Mouse (Mus musculus) bone marrow macrophage, adult 2 months (primary cell): ENCODE measurements around the gene Gm10135. TPM values are rescaled to one million over a fixed set of nuclear protein-coding genes. Genes with fewer than 3 reads are reported as not detected.

Experiments
- H3K27ac ChIP-seq: 2 replicates; pipeline ENCODE4 v1.5.1; 2012; ENCODE audit warnings: low read depth, low read length; ENCODE audit not compliant: insufficient read depth
- H3K4me1 ChIP-seq: 2 replicates; pipeline ENCODE4 v1.6.1; 2012; ENCODE audit warnings: low read length; ENCODE audit not compliant: control insufficient read depth, insufficient read depth
- H3K4me3 ChIP-seq: 2 replicates; pipeline ENCODE4 v1.5.1; 2012; ENCODE audit warnings: mild to moderate bottlenecking, low read length, moderate library complexity; ENCODE audit not compliant: insufficient read depth
- CTCF ChIP-seq: IDR thresholded peaks from 2 replicates; pipeline ENCODE4 v1.5.1; 2012; ENCODE audit warnings: low read depth, mild to moderate bottlenecking, low read length, moderate library complexity
- POLR2A ChIP-seq: IDR thresholded peaks from 2 replicates; pipeline ENCODE4 v1.6.1; 2012; ENCODE audit warnings: mild to moderate bottlenecking, low read depth, low read length, borderline replicate concordance
- polyA plus RNA-seq: library from polyadenylated mRNA; stranded (reverse); fragments of >200 nt; gene quantifications from 2 replicates; pipeline ENCODE4 v1.2.4, GENCODE M21; 2012; ENCODE audit not compliant: missing spikeins, insufficient read depth, insufficient read length

Gm10135 gene
- polyA plus RNA-seq, 1 experiment, result not detected

GRCm38 (mm10) chr5:72922796-72923195 lies 51.7 kb downstream of the Gm10135 start:
- Histone ChIP-seq H3K4me3 (no peak overlapping the region), H3K27ac (no peak overlapping the region), H3K4me1 (peaks cover 4% of the 10 kb centered on the region)
- TF ChIP-seq CTCF (no peak), POLR2A (no peak)

DNA sequence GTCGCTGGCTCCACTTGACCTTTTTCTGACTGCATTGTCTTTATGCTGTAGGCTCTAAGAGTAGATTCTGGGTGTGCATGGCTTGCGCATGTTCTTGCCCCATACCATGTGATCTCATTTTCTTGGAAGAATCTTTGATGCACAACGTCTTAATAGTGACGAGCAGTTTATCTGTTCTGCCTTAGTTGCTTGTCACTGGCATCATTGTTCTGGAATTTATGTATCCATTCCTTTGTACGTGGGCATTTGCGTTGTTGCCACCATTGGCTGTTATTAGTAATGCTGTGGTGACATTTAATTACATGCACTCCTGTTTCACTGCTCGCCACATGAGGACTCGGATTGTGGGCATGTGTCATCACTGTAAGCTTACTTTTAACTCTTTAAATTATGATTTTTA lies 53.3 kb downstream of the Gm10135 start:
- Histone ChIP-seq H3K4me1 (peaks cover 9% of the 10 kb centered on the region), H3K4me3 (no peak overlapping the region), H3K27ac (no peak overlapping the region)
- TF ChIP-seq CTCF (no peak), POLR2A (no peak)

DNA sequence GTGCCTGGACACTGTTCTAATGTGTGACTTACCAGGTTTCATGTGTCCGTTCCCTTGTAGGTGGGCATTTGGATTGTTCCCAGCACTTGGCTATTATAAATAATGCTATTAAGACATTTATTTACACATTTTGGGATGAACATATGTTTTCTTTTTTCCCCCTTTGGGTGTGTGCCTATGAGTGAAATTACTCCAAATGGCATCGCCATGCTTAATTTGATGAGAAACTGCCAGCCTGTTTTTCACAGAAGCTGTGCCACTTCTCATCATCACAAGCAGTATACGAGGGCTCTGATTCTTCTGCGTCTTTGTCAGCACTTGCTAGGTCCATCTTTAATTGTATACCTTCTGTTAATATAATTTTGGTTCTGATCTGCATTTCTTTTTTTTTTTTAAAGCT lies 54.1 kb downstream of the Gm10135 start:
- H3K27ac ChIP-seq, result no peak overlapping the region
- H3K4me3 ChIP-seq, result no peak overlapping the region
- peaks cover 14% of the 10 kb centered on the region for H3K4me1 ChIP-seq
- TF ChIP-seq POLR2A, result no peak
- no peak for TF ChIP-seq CTCF

GRCm38 (mm10) chr5:72916851-72917250 lies 57.7 kb downstream of the Gm10135 start:
- no peak overlapping the region for H3K4me3 ChIP-seq
- TF ChIP-seq CTCF (no peak), POLR2A (no peak)
- H3K4me1 ChIP-seq, result peaks cover 17% of the 10 kb centered on the region
- H3K27ac ChIP-seq, result no peak overlapping the region

DNA sequence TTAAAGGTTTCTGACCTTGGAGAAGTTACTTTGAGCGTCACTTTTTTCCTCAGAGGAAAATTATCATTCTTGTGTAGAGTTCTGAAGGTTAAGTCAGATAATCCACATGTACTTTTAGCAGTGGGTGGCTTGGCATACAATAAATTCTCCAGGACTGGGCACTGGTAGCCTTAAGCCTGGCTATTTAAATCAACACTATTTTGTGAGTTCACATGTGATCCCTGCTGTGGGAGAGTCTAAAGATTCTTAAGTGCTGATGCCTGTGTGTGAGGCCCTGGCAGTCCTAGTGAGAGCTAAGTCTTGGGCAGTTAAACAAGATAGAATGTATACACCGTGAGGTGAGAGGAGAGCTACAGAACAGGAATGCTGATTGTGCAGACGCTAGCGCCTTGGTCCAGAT lies 58.5 kb downstream of the Gm10135 start:
- H3K4me3 ChIP-seq, result peak overlapping the region; percentile 99; the same call in 1 of the 2 replicates
- TF ChIP-seq POLR2A (no peak), CTCF (no peak)
- H3K27ac ChIP-seq, result no peak overlapping the region
- H3K4me1 ChIP-seq, result peaks cover 17% of the 10 kb centered on the region

Other genes starting within 250 kb of the Gm10135 start
- 0.24 and 0.25 TPM in 2 replicates for gene Txk, start 221.9 kb downstream of the Gm10135 start, polyA plus RNA-seq
- 68.4 and 71.7 TPM in 2 replicates for gene Tec, start 106.2 kb downstream of the Gm10135 start, polyA plus RNA-seq
- 34.1 and 39.0 TPM in 2 replicates for gene Slain2, start 60.4 kb downstream of the Gm10135 start, polyA plus RNA-seq
- gene Slc10a4, start 32.2 kb upstream of the Gm10135 start, polyA plus RNA-seq, result not detected in 2 replicates